Mouse (Mus musculus) C2C12 (cell line): ENCODE results near the gene Npc1l1.
A peak's percentile ranks its signal among the peaks of the same experiment; 100 is the strongest.

Source experiments
- CEBPB ChIP-seq: IDR thresholded peaks from one replicate; pipeline ENCODE4 v1.6.1; 2011; ENCODE audit warnings: low read depth, mild to moderate bottlenecking, control low read depth, moderate library complexity
- CTCF ChIP-seq: IDR thresholded peaks from one replicate; pipeline ENCODE4 v1.5.1; 2011; ENCODE audit not compliant: control insufficient read depth, insufficient read depth, insufficient read length
- FOSL1 ChIP-seq: IDR thresholded peaks from one replicate; pipeline ENCODE4 v1.8.0; 2011; ENCODE audit warnings: mild to moderate bottlenecking, low read length; ENCODE audit not compliant: poor library complexity, insufficient read depth, severe bottlenecking
- MYOD1 ChIP-seq: IDR thresholded peaks from one replicate; pipeline ENCODE4 v1.6.1; 2011; ENCODE audit warnings: low read depth; ENCODE audit not compliant: control insufficient read depth, insufficient read length
- USF1 ChIP-seq: IDR thresholded peaks from one replicate; pipeline ENCODE4 v1.6.1; 2011; ENCODE audit warnings: low read depth, mild to moderate bottlenecking, control low read depth, moderate library complexity

GRCm38 (mm10) chr11:6261434-6262082 is 31.6 kb upstream of the Npc1l1 start:
- TF ChIP-seq MYOD1 = no peak
- no peak for TF ChIP-seq USF1
- peak; percentile 79 for TF ChIP-seq CTCF
- TF ChIP-seq CEBPB = no peak
- TF ChIP-seq FOSL1 = no peak
